Mouse (Mus musculus) brain, embryonic 14.5 days (tissue): Measurements from ENCODE around the gene Slc17a1. TPM values are rescaled to one million over a fixed set of nuclear protein-coding genes. Genes with fewer than 3 reads are reported as not detected.

Source experiments
- DNase-seq: peaks from one replicate; pipeline ENCODE4 v3.0.0-alpha.2; 2011; ENCODE audit warnings: low read depth
- CTCF ChIP-seq: fragments of 200-500 bp; IDR thresholded peaks from 2 replicates; pipeline ENCODE4 v1.5.1; 2012; ENCODE audit warnings: inconsistent platforms, mild to moderate bottlenecking, moderate library complexity, borderline replicate concordance; ENCODE audit not compliant: insufficient read depth, insufficient read length; ENCODE audit errors: extremely low read depth
- POLR2A ChIP-seq: fragments of 200-500 bp; IDR thresholded peaks from 2 replicates; pipeline ENCODE4 v1.6.1; 2012; ENCODE audit warnings: mild to moderate bottlenecking, inconsistent platforms, borderline replicate concordance; ENCODE audit not compliant: poor library complexity, insufficient read depth, insufficient read length, severe bottlenecking; ENCODE audit errors: extremely low read depth
- polyA plus RNA-seq: library from polyadenylated mRNA; depleted of rRNA; stranded (reverse); fragments of >200 nt; gene quantifications from 2 replicates; pipeline ENCODE4 v1.2.3, GENCODE M21; 2012; rRNA removed

Gene Slc17a1
- not detected in 2 replicates for polyA plus RNA-seq

DNA sequence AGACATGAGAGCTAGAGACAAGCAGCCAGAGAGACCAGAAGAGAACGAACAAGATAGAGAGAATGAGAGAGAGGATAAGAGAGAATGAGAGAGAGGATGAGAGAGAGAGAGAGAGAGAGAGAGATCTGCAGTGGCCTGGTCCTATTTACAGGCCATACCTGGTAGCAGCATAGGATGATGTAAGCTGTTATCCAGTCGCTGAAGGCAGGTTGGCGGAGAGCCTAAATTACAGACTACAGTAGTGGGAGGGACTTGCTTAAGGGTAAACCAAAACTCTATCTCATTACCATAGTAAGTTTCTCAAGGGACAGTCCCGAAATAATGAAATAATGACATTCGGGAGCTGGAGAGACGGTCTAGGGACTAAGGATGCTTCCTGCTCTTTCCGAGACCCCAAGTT, at the start of gene Slc17a1:
Gene Slc17a1, plus strand, starts transcription at position 346 of the 400 bp plus-strand sequence.
- no peak for TF ChIP-seq POLR2A
- TF ChIP-seq CTCF = no peak
- peak; percentile 13 for DNase-seq

DNA sequence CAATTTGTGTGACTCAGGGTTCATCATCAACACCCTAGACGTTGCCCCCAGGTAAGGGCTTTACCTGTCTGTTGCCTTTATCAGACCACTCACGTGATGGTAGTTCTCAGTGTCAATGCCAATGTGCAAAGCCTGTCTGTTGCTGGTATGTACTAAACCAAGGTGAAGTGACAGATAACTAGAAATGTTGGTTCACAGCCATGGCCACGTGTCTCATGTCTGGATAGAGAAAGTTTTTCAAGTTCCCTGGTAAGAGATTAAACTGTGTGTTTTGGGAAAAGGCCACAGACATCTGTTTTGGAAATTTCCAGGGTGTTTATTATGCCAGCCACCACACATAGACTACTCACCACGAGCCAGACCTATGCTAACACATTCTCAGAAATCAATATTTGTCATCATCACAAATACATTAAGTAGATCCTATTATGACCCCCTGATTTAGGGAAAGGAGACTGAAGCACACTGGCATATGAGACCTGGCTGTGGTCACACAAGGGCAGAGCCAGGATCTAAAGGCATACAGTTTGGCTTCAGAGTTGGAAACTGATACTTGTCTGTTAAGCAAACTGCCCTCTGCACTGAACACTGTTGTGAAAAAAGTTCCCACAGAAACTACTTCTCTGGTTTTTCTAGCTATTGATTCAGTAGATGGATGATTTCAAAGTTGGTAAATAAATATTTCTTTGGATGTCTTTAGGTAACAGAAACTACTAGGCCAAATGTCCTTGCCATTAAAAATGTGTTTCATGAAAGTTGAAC, 47.2 kb upstream of the Slc17a1 start:
- no peak for DNase-seq
- TF ChIP-seq CTCF (no peak), POLR2A (no peak)

DNA sequence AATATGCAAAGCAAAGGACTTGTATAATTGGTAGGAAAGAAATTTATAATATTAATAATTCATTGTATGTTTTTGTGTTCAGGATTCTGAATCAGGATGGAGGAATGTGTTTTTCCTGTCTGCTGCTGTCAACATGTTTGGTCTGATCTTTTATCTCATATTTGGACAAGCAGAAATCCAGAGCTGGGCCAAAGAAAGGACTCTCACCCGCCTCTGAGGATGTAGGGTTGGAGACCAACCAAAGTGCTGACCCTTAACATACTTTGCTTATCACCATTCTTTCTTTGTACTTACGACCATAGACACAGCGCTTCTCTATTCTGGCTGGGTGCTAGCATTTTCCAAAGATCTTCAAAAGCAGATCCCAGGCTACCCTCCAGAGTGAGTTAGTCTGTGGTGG, 45.3 kb upstream of the Slc17a1 start:
- TF ChIP-seq CTCF (no peak), POLR2A (no peak)
- no peak for DNase-seq

DNA sequence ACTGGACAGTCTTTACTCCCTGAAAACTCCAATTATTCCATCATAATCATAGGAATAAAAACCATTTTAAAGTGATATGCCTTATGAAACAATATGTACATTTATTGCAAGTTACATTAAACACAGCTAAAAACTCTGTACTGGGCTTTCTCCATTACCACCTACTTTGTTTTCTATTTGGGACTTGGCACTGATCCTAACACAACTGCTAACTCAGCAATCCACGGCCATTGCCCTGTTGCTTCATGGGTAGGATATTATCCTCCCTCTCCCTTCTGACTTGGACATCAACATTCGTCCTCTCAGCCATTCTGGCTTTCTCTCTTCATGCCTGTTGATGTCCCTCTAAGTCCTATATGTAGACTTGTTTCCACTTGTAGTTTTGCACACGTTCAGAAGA, 40.9 kb upstream of the Slc17a1 start:
- DNase-seq = no peak
- TF ChIP-seq POLR2A (no peak), CTCF (no peak)

DNA sequence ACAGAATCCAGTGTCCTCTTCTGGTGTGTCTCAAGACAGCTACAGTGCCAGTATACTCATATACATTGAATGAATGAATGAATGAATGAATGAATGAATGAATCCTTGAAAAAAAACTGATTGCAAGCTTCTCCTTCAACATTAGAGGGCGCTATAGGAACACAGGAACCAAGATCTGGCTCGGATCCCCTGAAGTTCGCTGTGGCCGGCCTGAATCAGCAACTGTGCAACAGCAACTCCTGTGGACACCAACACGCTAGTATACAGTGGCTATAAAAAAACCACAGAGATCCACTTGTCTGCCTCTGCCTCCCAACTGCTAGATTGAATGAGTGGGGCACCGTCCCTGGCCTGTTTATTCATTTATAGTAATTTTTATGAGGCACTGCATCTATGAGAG, 34.5 kb upstream of the Slc17a1 start:
- TF ChIP-seq CTCF (peak; percentile 60; the same call in 1 of the 2 replicates), POLR2A (no peak)
- peak; percentile 70 for DNase-seq

DNA sequence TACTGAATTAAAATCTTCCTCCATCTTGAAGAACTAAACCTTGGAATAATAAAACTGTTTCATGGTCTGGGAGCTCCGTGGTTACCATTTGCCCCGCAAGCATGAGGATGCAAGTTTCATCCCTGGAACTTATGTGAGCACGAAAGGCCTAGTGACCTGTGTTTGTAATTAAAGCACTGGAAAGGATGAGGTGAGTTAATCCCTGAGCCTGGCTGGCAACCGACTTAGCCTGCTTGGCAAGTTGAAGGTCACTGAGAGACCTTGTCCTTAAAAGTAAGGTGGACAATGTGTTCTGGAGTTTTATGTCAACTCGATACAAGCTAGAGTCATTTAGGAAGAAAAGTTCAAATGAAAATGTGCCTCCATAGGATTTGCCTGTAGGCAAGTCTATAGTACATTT, 32.7 kb upstream of the Slc17a1 start:
- TF ChIP-seq POLR2A (no peak), CTCF (no peak)
- no peak for DNase-seq

DNA sequence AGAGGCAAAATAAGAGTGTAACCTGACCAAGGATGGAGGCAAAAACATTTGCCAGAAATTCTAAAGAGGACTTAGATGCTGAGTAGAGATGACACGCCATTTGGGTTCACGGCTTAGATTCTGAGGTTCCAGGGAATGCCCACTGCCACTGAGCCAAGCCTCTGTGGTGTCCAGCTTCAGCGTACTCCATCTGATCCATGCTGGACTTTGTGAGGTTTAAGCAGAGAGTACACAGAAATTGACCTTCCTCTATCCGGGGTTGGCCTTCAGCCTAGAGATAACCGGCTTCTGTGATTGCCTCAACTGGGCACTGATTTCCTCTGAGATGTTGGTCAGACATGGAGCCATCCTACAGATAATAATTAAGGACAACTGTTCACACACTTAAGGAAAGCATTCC, 30.9 kb upstream of the Slc17a1 start:
- DNase-seq = no peak
- TF ChIP-seq CTCF = no peak
- no peak for TF ChIP-seq POLR2A

DNA sequence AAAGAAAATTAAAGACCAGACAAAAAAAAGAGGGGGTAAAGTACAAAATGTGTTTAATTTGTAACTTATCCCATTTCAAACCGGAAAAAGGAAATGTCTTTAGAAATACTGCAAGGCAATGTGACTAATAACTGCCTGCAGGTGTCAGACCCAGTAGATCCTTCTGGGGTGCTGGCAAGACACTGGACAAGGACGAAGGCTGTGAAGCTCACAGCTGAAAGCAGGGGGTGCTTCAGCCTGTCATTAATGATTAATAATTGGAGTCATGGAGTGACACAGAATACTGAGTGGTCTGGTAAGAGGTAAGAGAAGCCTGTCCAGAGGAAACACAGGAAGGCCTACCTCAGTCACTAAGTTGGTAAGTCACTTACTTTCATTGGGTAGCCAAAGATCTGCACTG, 28.2 kb upstream of the Slc17a1 start, which contains the start of gene Slc17a3:
Gene Slc17a3, plus strand, starts transcription at position 127 of the 400 bp plus-strand sequence.
- DNase-seq = no peak
- TF ChIP-seq POLR2A (no peak), CTCF (no peak)

DNA sequence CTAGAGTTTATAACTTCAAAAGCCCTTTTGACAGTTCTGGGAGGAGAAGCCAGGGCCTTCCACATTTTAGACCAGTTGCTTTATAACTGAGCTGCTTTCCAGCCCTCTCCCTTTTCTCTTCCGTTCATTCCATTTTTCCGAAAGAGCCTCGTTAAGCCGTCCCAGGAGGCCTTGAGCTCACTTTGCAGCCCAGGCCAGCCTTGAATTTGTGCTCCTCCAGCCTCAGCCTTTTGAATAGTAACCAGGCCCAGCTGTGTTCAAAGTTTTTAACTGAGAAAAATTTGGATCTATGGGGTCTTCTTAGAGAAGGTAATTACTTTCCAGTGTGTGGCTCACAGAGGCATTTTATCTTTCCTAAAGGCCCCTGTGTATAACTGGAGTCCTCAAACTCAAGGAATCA, 21.7 kb upstream of the Slc17a1 start:
- TF ChIP-seq POLR2A (no peak), CTCF (no peak)

DNA sequence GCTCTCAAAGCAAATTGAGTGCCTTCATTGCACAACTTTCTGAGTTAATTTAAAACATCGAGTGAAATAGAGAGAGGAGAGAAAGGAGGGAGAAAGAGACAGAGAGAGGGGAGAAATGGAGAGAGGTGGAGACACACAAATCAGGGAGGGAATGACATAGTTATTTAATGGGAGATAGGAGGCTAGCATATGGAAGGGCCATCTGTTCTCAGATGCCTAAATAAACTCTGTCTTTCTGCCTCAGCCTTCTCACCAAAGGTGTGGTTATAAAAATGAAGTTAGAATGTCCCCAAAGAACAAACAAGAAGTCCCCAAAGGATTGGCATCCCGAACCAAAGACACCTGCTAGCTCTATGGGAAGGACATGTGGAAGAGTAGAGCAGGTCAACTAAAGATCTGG, 18.3 kb upstream of the Slc17a1 start:
- TF ChIP-seq CTCF (no peak), POLR2A (no peak)
- peak; percentile 34 for DNase-seq

More for the DNA sequence above, 21.7 kb upstream of the Slc17a1 start:
- no peak for DNase-seq

DNA sequence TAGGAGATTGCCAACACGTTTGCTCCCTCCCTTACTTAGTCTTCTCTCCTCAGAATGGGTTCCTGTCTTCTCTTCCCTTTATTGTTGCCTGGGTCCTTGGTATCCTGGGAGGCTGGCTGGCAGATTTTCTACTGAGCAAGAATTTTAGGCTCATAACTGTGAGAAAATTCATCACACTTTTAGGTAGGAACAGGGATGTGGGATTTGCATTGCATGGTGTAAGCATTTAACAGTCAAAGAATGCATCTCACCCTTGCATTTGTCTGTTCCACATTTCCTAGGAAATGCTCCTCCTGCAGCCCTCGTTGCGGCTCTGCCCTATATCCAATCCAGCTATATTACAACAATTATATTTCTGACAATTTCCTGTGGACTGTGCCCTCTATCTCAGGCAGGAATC, 11.1 kb upstream of the Slc17a1 start:
- no peak for TF ChIP-seq POLR2A
- no peak for TF ChIP-seq CTCF

DNA sequence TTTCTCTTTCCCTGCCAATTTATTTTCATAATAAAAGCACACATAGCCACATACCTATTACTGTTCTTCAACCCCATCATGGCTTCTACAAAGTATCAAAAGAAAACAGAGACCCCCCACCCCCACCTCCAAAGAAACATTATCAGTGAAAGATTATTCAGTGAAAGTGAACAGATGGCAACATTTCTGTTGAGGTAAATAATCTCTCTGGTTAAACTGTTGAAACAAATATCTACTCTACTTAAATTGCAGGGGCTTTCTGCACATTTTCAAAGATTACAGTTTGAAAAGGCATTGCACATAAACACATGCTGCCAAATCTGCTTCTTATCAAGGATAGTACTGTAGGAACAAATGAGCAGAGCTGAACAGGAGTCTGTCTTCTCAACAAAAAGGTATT, 5.7 kb upstream of the Slc17a1 start:
- TF ChIP-seq CTCF = no peak
- no peak for TF ChIP-seq POLR2A
- no peak for DNase-seq

More for the DNA sequence above, 11.1 kb upstream of the Slc17a1 start:
- DNase-seq = no peak
